Mouse (Mus musculus): ENCODE measurements around the gene Abat. TPM values are rescaled to one million over a fixed set of nuclear protein-coding genes. Genes with fewer than 3 reads are reported as not detected.

The Abat gene
- total RNA-seq, 1 experiment = 4.3 TPM

DNA sequence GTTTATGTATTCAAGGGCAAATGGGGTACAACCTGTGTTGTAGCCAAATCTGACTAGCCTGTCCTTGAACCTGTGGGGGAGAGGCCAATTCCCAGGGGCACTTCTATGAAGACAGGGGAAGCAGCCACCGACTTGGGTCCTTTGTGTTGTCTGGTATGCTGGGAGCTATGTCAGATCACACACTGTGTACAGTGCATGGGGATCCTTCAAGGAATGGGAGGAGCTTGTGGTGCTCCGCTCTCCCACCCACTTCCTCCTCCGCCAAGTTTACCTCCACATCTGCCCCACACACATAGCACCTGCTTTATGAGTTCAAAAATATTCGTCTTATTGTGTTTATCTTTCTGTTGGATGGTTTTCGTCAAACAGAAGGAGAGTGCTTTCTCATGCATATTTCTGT is 66.3 kb downstream of the Abat start:
- Histone ChIP-seq H3K4me3 (ENCODE audit: insufficient read depth in 1 of 2, low read depth in 1 of 2, low read length in 2 of 2, poor library complexity in 1 of 2, severe bottlenecking in 1 of 2) (no peak overlapping the region), H3K9me3 (ENCODE audit: control insufficient read depth, insufficient read depth, low read depth, low read length) (no peaks in the 10 kb centered on the region), H3K9ac (ENCODE audit: insufficient read depth, low read depth, low read length, poor library complexity, severe bottlenecking) (no peak overlapping the region), H3K36me3 (ENCODE audit: control insufficient read depth, insufficient read depth, low read length, poor library complexity, severe bottlenecking) (no peaks in the 10 kb centered on the region), H3K27ac (ENCODE audit: insufficient read depth, low read depth, low read length, poor library complexity, severe bottlenecking) (peak overlapping the region; percentile 35; the same call in 1 of the 2 replicates), H3K4me1 (ENCODE audit: control insufficient read depth in 2 of 2, insufficient read depth in 2 of 2, low read length in 2 of 2, poor library complexity in 1 of 2) (peaks cover 5 to 13% of the 10 kb centered on the region in 2 experiments; a peak in 3 of 4 replicates)
- in situ Hi-C loops (cut with MboI; ENCODE audit: low sequenced_read_pairs in 2 of 2, unreplicated experiment in 2 of 2) = no loop called here
- no peak for DNase-seq (ENCODE audit: low read depth, low spot score)
- TF ChIP-seq ZC3H11A (IDR thresholded peaks at IDR 0.05; ENCODE audit: borderline replicate concordance, low read depth, low read length) (no peak), MAFK (IDR thresholded peaks at IDR 0.05; ENCODE audit: insufficient read depth, low read depth, low read length) (no peak), ZNF384 (IDR thresholded peaks at IDR 0.05; ENCODE audit: low read depth, low read length) (no peak), HCFC1 (IDR thresholded peaks at IDR 0.05; ENCODE audit: borderline replicate concordance, insufficient read depth, low read length) (no peak), CHD2 (IDR thresholded peaks at IDR 0.05; ENCODE audit: low read depth, low read length) (no peak)

DNA sequence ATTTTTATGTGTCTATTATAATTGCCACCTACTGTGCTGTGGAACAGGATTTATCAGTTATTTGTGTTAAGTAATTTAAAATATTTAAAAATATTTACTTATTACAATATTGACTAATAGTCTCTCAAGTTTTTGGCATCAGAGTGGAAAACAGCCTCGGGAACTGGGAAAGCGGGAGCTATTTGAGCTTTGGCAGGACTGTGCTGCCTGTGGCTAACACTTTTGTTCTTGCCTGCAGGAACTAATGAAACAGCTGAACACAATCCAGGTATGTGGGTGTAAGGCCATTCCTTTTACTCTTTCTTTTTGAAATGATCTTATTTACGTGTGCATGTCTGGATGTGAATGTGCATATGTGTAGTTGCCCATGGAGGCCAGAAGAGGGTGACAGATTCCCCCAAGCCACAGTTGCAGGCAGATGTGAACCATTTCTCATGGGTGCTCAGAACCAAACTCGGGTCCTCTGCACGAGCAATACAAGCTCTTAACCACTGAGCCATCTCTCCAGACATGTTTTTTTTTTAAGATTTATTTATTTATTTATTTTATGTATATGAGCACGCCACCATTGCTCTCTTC is 68.5 kb downstream of the Abat start:
- no peaks in the 10 kb centered on the region for H3K36me3 ChIP-seq (ENCODE audit: control insufficient read depth, insufficient read depth, low read length, poor library complexity, severe bottlenecking)
- no peak overlapping the region for H3K4me3 ChIP-seq (ENCODE audit: insufficient read depth in 1 of 2, low read depth in 1 of 2, low read length in 2 of 2, poor library complexity in 1 of 2, severe bottlenecking in 1 of 2)
- no peak overlapping the region for H3K9ac ChIP-seq (ENCODE audit: insufficient read depth, low read depth, low read length, poor library complexity, severe bottlenecking)
- TF ChIP-seq HCFC1 (IDR thresholded peaks at IDR 0.05; ENCODE audit: borderline replicate concordance, insufficient read depth, low read length) (no peak), ZC3H11A (IDR thresholded peaks at IDR 0.05; ENCODE audit: borderline replicate concordance, low read depth, low read length) (no peak), MAFK (IDR thresholded peaks at IDR 0.05; ENCODE audit: insufficient read depth, low read depth, low read length) (no peak), CHD2 (IDR thresholded peaks at IDR 0.05; ENCODE audit: low read depth, low read length) (no peak), ZNF384 (IDR thresholded peaks at IDR 0.05; ENCODE audit: low read depth, low read length) (no peak)
- in situ Hi-C loops (cut with MboI; ENCODE audit: low sequenced_read_pairs in 2 of 2, unreplicated experiment in 2 of 2) = no loop called here
- no peak overlapping the region for H3K27ac ChIP-seq (ENCODE audit: insufficient read depth, low read depth, low read length, poor library complexity, severe bottlenecking)
- H3K4me1 ChIP-seq (ENCODE audit: control insufficient read depth in 2 of 2, insufficient read depth in 2 of 2, low read length in 2 of 2, poor library complexity in 1 of 2) = peaks cover 3 to 10% of the 10 kb centered on the region in 2 experiments; a peak in 3 of 4 replicates
- no peak for DNase-seq (ENCODE audit: low read depth, low spot score)
- H3K9me3 ChIP-seq (ENCODE audit: control insufficient read depth, insufficient read depth, low read depth, low read length) = no peaks in the 10 kb centered on the region

DNA sequence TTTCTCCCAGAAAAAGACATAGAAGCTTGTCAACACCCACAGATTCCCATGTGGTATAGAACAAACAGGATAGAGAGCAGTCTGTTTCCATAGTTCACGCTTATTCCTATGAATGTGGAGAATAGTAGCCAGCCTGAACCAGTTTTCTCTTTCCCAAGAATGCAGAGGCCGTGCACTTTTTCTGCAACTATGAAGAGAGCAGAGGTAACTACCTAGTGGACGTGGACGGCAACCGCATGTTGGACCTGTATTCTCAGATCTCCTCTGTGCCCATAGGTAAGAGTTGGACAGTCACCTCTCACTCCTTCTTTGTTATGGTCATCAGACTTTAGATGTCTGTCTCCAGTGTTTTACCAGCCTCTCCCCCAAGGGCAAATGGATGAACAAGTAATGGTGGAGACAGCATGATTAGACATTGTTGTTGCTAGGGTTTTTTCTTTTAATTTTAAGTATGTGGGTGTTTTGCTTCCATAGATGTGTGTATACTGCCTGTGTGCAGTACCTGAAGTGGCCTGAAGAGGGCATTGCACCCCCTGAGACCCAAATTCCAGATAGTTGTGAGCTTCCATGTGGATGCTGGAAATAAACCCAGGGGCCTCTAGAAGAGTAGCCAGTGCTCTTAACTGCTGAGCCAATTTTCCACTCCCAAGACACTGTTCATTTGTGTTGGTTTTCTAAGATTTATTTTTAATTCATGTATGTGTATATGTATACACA is 69.5 kb downstream of the Abat start:
- peaks cover 3 to 7% of the 10 kb centered on the region in 2 experiments; a peak in 2 of 4 replicates for H3K4me1 ChIP-seq (ENCODE audit: control insufficient read depth in 2 of 2, insufficient read depth in 2 of 2, low read length in 2 of 2, poor library complexity in 1 of 2)
- no peak overlapping the region for H3K27ac ChIP-seq (ENCODE audit: insufficient read depth, low read depth, low read length, poor library complexity, severe bottlenecking)
- no peaks in the 10 kb centered on the region for H3K36me3 ChIP-seq (ENCODE audit: control insufficient read depth, insufficient read depth, low read length, poor library complexity, severe bottlenecking)
- no peak overlapping the region for H3K9ac ChIP-seq (ENCODE audit: insufficient read depth, low read depth, low read length, poor library complexity, severe bottlenecking)
- no peak overlapping the region for H3K4me3 ChIP-seq (ENCODE audit: insufficient read depth in 1 of 2, low read depth in 1 of 2, low read length in 2 of 2, poor library complexity in 1 of 2, severe bottlenecking in 1 of 2)
- no peaks in the 10 kb centered on the region for H3K9me3 ChIP-seq (ENCODE audit: control insufficient read depth, insufficient read depth, low read depth, low read length)
- TF ChIP-seq ZC3H11A (IDR thresholded peaks at IDR 0.05; ENCODE audit: borderline replicate concordance, low read depth, low read length) = no peak
- TF ChIP-seq HCFC1 (IDR thresholded peaks at IDR 0.05; ENCODE audit: borderline replicate concordance, insufficient read depth, low read length) = no peak
- no peak for TF ChIP-seq ZNF384 (IDR thresholded peaks at IDR 0.05; ENCODE audit: low read depth, low read length)
- no peak for TF ChIP-seq CHD2 (IDR thresholded peaks at IDR 0.05; ENCODE audit: low read depth, low read length)
- TF ChIP-seq MAFK (IDR thresholded peaks at IDR 0.05; ENCODE audit: insufficient read depth, low read depth, low read length) = no peak
- no peak for DNase-seq (ENCODE audit: low read depth, low spot score)
- in situ Hi-C loops (cut with MboI; ENCODE audit: low sequenced_read_pairs in 2 of 2, unreplicated experiment in 2 of 2) = no loop called here

DNA sequence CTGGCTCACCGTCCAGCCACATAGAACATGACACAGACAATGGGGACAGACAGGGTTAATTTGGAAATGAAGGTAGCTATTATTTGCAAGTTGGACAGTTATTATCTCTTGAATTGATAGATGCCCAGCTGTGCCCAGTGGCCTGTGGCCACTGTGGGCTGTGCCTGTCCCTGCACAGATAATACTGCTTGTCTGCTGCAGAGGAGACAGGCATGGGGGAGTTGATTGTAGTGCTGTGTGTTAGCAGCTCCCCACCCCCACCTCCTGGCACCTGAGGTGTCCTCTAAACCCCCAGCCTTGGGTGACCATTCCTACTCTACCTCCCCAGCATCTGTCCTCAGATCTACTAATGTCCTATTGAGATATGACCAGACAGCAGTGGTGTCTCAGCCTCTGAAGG is 71.0 kb downstream of the Abat start:
- in situ Hi-C loops (cut with MboI; ENCODE audit: low sequenced_read_pairs in 2 of 2, unreplicated experiment in 2 of 2) = no loop called here
- H3K9me3 ChIP-seq (ENCODE audit: control insufficient read depth, insufficient read depth, low read depth, low read length) = no peaks in the 10 kb centered on the region
- H3K4me3 ChIP-seq (ENCODE audit: insufficient read depth in 1 of 2, low read depth in 1 of 2, low read length in 2 of 2, poor library complexity in 1 of 2, severe bottlenecking in 1 of 2) = no peak overlapping the region
- H3K9ac ChIP-seq (ENCODE audit: insufficient read depth, low read depth, low read length, poor library complexity, severe bottlenecking) = no peak overlapping the region
- H3K36me3 ChIP-seq (ENCODE audit: control insufficient read depth, insufficient read depth, low read length, poor library complexity, severe bottlenecking) = no peaks in the 10 kb centered on the region
- TF ChIP-seq MAFK (IDR thresholded peaks at IDR 0.05; ENCODE audit: insufficient read depth, low read depth, low read length) (no peak), ZC3H11A (IDR thresholded peaks at IDR 0.05; ENCODE audit: borderline replicate concordance, low read depth, low read length) (no peak), HCFC1 (IDR thresholded peaks at IDR 0.05; ENCODE audit: borderline replicate concordance, insufficient read depth, low read length) (no peak), ZNF384 (IDR thresholded peaks at IDR 0.05; ENCODE audit: low read depth, low read length) (no peak), CHD2 (IDR thresholded peaks at IDR 0.05; ENCODE audit: low read depth, low read length) (no peak)
- peaks cover 2 to 3% of the 10 kb centered on the region in 2 experiments; a peak in 1 of 4 replicates for H3K4me1 ChIP-seq (ENCODE audit: control insufficient read depth in 2 of 2, insufficient read depth in 2 of 2, low read length in 2 of 2, poor library complexity in 1 of 2)
- DNase-seq (ENCODE audit: low read depth, low spot score) = no peak
- H3K27ac ChIP-seq (ENCODE audit: insufficient read depth, low read depth, low read length, poor library complexity, severe bottlenecking) = no peak overlapping the region
